Mouse (Mus musculus) left cerebral cortex, adult 9 months (tissue): ENCODE measurements around the gene Hck.

Experiments used
- DNase-seq, 2 experiments: peaks; one replicate each; pipeline ENCODE4 v3.0.0; 2022; ENCODE audit warnings: low spot score in 2 of 2

Hck gene

DNA sequence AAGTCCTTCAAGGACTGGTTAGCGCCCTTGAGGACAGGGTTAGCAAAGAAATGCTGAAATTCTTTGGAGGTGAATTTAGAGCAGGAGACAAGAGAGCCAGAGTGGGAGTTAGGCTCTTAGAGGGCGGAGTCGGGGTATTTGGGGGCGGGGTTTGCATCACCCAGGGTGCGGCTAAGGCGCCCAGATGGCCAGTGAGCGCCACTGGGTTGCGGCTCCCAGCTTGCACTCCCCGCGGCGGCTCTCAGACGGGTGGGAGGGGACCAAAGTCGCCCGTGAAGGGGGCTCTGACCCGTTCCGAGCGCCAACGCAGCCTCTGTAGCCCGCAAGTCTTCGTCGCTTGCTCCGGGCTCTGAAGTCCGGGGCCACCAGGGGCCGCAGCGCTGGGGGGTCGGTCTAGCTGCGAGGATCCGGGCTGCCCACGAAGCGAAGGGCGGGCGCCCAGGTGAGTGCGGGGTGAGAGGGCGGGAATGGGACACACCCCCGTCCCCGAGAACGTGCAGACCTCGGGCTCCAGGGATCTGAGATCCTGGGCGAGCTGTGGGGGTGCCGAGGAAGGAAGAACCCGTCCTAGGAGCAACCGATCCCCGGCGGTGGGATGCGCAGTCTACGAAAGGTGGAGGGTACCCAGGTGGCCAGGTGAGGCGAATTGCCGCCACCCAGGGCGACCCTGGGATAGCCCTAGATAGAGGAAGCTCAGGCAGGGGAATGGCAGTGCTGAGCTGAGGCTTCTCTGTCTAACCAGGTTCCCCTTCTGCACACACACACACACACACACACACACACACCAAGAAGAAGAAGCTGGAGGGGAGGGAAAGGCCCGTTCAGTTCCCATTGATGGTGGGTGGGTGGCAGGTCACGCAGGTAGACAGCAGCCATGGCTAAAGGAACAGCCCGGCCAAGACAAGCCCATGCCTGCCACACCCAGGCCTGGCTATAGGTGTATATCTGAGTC lies at the start of gene Hck:
Gene Hck (plus strand): TSS at position 156 of the 952 bp plus-strand sequence.
- DNase-seq: no peak

GRCm38 (mm10) chr2:153060216-153060615 lies 48.1 kb upstream of the Hck start:
- DNase-seq: no peak

- DNase-seq: no peak
Measured at GRCm38 (mm10) chr2:153063394-153063793, 44.9 kb upstream of the Hck start.

- DNase-seq: no peak
Measured at GRCm38 (mm10) chr2:153064190-153064970, 43.9 kb upstream of the Hck start.

DNA sequence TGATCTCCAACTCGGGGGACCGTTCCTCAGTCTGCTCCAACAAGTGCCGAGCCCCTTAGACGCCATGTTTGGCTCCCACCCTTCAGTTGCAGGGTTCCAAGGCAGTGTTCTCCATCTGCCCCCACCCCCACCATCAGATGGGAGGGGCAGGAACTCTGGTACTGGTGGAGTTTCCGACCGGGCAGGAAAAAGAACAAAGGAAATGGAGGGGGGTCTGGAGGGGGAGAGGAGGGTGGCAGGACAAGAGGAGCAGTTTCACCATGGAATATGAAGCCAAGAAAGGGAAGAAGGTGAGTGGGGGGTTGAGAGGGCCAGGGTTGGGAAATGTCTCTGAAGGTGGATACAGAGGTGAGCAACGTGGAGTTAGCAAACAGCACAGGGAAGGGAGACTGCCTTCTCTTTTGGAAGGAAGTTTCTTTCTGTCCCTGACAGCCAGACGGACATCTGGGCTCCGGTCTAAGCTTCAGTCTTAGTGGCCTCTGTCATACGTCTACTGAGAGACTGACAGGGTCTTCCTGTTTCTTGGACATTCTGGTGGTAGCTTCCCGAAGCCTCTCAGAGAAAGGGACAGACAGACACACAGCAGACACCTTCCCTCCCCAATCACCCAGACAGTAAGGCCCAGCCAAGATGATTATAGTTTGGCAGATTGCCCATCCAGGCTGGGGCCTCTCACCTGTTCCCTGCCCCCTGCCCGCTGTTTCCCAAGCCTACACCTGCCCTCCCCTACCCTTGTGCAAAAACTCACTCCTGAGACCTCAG lies 42.3 kb upstream of the Hck start, which contains the start of gene Ccm2l:
Gene Ccm2l (plus strand): TSS at position 209 of the 762 bp plus-strand sequence.
- DNase-seq: no peak

DNA sequence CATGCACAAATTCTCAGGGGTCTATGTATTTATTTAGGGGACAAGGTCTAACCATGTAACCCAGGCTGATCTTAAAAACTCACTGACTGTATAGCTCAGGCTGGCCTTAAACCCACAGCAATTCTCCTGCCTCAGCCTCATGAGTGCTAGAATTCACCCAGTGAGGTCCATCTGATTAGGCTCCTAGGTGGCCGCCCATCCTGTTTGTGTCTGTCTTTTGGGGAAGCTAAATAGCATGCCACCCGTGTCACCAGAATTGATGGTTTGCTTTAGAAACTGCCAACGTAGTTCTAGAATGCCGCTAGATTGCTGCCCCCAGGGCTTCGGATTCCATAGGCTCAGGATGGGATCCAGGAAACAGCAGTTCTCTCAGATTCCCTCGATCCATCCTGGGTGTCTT lies 41.3 kb upstream of the Hck start:
- DNase-seq: no peak

- DNase-seq: no peak
Measured at GRCm38 (mm10) chr2:153070762-153071490, 37.3 kb upstream of the Hck start.

DNA sequence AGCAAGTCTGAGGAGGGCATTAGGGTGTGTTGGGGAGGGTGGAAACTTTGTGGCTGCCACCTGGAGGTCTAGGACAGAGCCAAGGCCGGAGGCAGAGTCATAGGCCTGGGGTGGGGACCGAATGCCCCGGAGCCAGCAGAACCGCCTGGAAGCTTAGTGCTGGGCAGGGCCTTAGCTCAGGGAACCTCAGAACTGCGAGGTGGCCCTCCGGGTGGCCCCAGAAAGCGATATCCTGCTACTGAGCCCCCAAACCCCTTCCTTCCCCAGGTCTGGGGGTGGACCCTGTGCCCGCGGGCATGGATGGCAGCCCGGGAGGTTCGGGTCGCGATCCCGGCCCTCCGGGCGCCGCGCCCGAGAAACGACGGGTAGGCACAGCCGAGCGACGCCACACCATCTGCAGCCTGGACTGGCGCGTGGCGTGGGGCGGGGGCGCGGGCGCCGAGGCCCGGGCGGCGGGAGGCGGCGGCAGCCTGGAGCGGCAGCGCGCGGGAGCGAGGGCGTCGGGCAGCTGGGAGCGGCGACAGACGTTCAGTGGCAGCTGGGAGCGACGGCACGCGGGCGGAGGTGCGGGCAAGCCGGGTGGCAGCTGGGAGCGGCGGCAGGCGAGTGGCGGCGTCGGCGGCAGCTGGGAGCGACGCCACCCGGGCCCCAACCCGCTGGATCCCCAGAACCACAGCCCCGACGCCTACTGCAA lies 36.6 kb upstream of the Hck start:
- DNase-seq: peak in 1 of 2 experiments; percentile 65

- DNase-seq: no peak
Measured at GRCm38 (mm10) chr2:153074651-153075050, 33.6 kb upstream of the Hck start.

- DNase-seq: no peak
Measured at GRCm38 (mm10) chr2:153075961-153076360, 32.3 kb upstream of the Hck start.

DNA sequence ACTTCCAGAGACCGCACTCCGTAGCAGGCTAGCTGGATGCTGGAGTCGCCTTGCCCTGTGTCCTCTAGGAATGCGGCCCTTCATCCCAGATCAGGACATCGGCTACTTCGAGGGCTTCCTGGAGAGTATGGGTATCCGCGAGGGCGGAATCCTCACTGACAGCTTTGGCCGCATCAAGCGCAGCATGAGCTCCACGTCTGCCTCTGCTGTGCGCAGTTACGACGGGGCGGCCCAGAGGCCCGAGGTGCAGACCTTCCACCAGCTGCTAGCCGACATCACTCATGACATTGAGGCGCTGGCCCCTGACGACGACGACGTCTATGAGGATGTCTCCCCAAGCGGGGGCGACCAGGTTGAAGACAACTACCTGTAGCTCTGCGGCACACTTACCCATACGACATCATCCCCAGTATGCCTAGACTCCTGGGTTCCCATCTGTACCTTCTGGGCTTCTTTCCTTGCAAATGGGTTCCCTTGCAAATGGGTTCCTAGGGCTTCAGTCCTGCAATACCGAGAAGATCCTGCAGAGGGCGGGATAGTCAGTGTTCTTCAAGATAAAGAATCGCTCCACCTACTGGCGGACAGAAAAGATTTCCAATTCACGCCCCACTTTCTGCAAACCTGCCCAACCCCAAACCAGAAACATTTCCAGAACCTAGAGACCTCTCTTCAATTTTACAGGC lies 27.3 kb upstream of the Hck start:
- peak in 1 of 2 experiments; percentile 88 for DNase-seq

DNA sequence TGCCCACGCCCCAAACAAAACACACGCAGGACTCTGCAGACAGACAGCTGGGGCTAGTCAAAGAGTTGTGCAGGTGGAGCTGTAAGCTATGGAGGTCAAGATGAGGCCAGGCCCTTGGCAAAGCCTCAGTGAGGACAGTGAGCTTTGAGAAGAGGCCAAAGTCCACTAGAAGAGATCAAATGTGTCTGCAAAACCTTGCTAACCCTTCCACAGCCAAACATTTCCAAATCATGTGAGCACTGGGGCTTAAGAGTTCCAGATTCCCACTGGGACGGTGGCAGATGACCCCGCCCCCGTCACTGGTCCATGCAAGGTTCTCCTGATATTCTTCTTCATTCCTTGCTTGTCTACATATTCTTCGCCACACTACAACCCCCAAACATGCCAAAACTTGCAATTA lies 26.4 kb upstream of the Hck start:
- no peak for DNase-seq

- no peak for DNase-seq
Measured at GRCm38 (mm10) chr2:153083275-153083674, 25.0 kb upstream of the Hck start.

- DNase-seq: no peak
Measured at GRCm38 (mm10) chr2:153083824-153084223, 24.4 kb upstream of the Hck start.

GRCm38 (mm10) chr2:153084261-153084976 lies 23.8 kb upstream of the Hck start:
- DNase-seq: no peak

GRCm38 (mm10) chr2:153085556-153085955 lies 22.7 kb upstream of the Hck start:
- DNase-seq: no peak

- DNase-seq: no peak
Measured at GRCm38 (mm10) chr2:153086166-153086565, 22.1 kb upstream of the Hck start.

GRCm38 (mm10) chr2:153087091-153087490 lies 21.2 kb upstream of the Hck start:
- DNase-seq: peak in 1 of 2 experiments; percentile 63

DNA sequence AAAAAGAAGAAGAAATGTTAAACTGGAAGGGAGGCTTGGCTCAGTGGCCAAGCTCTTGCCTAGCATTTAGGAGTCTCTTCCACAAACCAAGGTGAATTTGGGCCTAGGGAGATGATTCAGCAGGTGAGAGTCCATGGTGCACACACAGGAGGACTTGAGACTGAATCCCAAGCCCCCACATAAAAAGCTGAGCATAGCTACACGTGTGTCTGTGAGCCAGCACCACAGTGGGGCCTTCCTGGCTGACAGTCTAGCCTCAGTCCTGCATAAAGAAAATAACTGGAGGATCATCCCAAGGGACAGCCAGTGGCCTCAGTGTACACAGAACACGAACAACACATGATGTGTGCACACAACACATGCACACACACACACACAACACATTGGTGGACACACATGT lies 19.0 kb upstream of the Hck start:
- DNase-seq: no peak
